Mouse (Mus musculus) erythroblast, embryonic 14.5 days (primary cell): ENCODE results near the gene Gm13941.

Experiments
- GATA1 ChIP-seq: IDR thresholded peaks from 2 replicates; pipeline ENCODE4 v1.6.1; 2012; ENCODE audit warnings: low read length, inconsistent platforms, mixed read lengths
- TAL1 ChIP-seq: IDR thresholded peaks from 3 replicates; pipeline ENCODE4 v1.6.1; 2012; ENCODE audit warnings: low read length, inconsistent platforms, mixed read lengths

GRCm38 (mm10) chr2:111105882-111106281, at the start of gene Gm13941:
- TF ChIP-seq TAL1 (no peak), GATA1 (no peak)
